Mouse (Mus musculus): ENCODE data around the gene Senp7.
"Not testable (repeated sequence)": the region's sequence is repeated elsewhere in the genome, so short reads cannot be mapped to it uniquely, and the experiment has no call there.

Senp7 gene

GRCm38 (mm10) chr16:56048038-56048437 is at the start of gene Senp7:
TSS of gene Senp7 (plus strand) at chr16:56048338.
- DNase-seq (ENCODE audit: low spot score) = not testable (repeated sequence)

- no peak for DNase-seq (ENCODE audit: low spot score)
These were observed 41.3 kb upstream of the Senp7 start for GRCm38 (mm10) chr16:56006798-56007197.

- DNase-seq (ENCODE audit: low spot score) = no peak
These were observed 39.3 kb upstream of the Senp7 start for GRCm38 (mm10) chr16:56008862-56009261.

- no peak for DNase-seq (ENCODE audit: low spot score)
These were observed 35.1 kb upstream of the Senp7 start for GRCm38 (mm10) chr16:56012789-56013743.

GRCm38 (mm10) chr16:56014076-56014475 is 34.1 kb upstream of the Senp7 start:
- no peak for DNase-seq (ENCODE audit: low spot score)

GRCm38 (mm10) chr16:56019660-56020059 is 28.5 kb upstream of the Senp7 start:
- no peak for DNase-seq (ENCODE audit: low spot score)

- DNase-seq (ENCODE audit: low spot score) = no peak
These were observed 20.1 kb upstream of the Senp7 start for GRCm38 (mm10) chr16:56027854-56028629.

- peak; percentile 58 for DNase-seq (ENCODE audit: low spot score)
These were observed 19.2 kb upstream of the Senp7 start for GRCm38 (mm10) chr16:56028722-56029551.

GRCm38 (mm10) chr16:56029661-56030082 is 18.5 kb upstream of the Senp7 start, which contains the start of gene Pcnp:
TSS of gene Pcnp (minus strand) at chr16:56029739.
- peak; percentile 95 for DNase-seq (ENCODE audit: low spot score)

GRCm38 (mm10) chr16:56034566-56034965 is 13.6 kb upstream of the Senp7 start:
- no peak for DNase-seq (ENCODE audit: low spot score)

- no peak for DNase-seq (ENCODE audit: low spot score)
These were observed 11.6 kb upstream of the Senp7 start for GRCm38 (mm10) chr16:56036501-56036900.

GRCm38 (mm10) chr16:56037138-56038010 is 10.8 kb upstream of the Senp7 start, which contains the start of gene Trmt10c:
TSS of gene Trmt10c (minus strand) at chr16:56037819.
- DNase-seq (ENCODE audit: low spot score) = peak; percentile 88

- no peak for DNase-seq (ENCODE audit: low spot score)
These were observed 10.0 kb upstream of the Senp7 start for GRCm38 (mm10) chr16:56038090-56038489.

- no peak for DNase-seq (ENCODE audit: low spot score)
These were observed 7.8 kb downstream of the Senp7 start for GRCm38 (mm10) chr16:56055911-56056310.

GRCm38 (mm10) chr16:56056944-56057590 is 8.9 kb downstream of the Senp7 start:
- no peak for DNase-seq (ENCODE audit: low spot score)

GRCm38 (mm10) chr16:56058151-56058550 is 10.0 kb downstream of the Senp7 start:
- no peak for DNase-seq (ENCODE audit: low spot score)

GRCm38 (mm10) chr16:56061995-56062594 is 14.0 kb downstream of the Senp7 start:
- no peak for DNase-seq (ENCODE audit: low spot score)

GRCm38 (mm10) chr16:56062981-56063380 is 14.8 kb downstream of the Senp7 start:
- no peak for DNase-seq (ENCODE audit: low spot score)

GRCm38 (mm10) chr16:56064334-56064990 is 16.3 kb downstream of the Senp7 start:
- peak; percentile 71 for DNase-seq (ENCODE audit: low spot score)
